Mouse (Mus musculus) forebrain, embryonic 11.5 days (tissue): ENCODE results near the gene Tmem14c. TPM values are rescaled to one million over a fixed set of nuclear protein-coding genes. Genes with fewer than 3 reads are reported as not detected.

Experiments
- ATAC-seq: fragments of 200-750 bp; cut with Nextera tagmentation; replicated peaks from 2 replicates; pipeline ENCODE4 v1.8.0; 2017; ENCODE audit warnings: moderate TSS enrichment; ENCODE audit not compliant: low FRiP score
- DNase-seq: peaks from one replicate; pipeline ENCODE4 v3.0.0-alpha.2; 2017; ENCODE audit warnings: low spot score
- H3K27ac ChIP-seq: fragments of 300-500 bp; sonication (generic); 2 replicates; pipeline ENCODE4 v1.5.1; 2014; ENCODE audit warnings: low read depth, low read length
- H3K27me3 ChIP-seq: fragments of 300-500 bp; sonication (generic); 2 replicates; pipeline ENCODE4 v1.6.1; 2014; ENCODE audit warnings: mild to moderate bottlenecking, low read length, mixed read lengths; ENCODE audit not compliant: control insufficient read depth, insufficient read depth
- H3K36me3 ChIP-seq: fragments of 300-500 bp; sonication (generic); 2 replicates; pipeline ENCODE4 v1.6.1; 2014; ENCODE audit warnings: mild to moderate bottlenecking, low read length, moderate library complexity, mixed read lengths; ENCODE audit not compliant: control insufficient read depth, insufficient read depth
- H3K4me1 ChIP-seq: fragments of 300-500 bp; sonication (generic); replicated peaks from 2 replicates; pipeline ENCODE4 v1.6.1; 2014; ENCODE audit warnings: low read length, mixed read lengths; ENCODE audit not compliant: control insufficient read depth, insufficient read depth
- H3K4me2 ChIP-seq: fragments of 300-500 bp; sonication (generic); 2 replicates; pipeline ENCODE4 v1.6.1; 2014; ENCODE audit warnings: low read depth, mild to moderate bottlenecking, low read length, moderate library complexity, mixed read lengths; ENCODE audit not compliant: severe bottlenecking
- H3K4me3 ChIP-seq: fragments of 300-500 bp; sonication (generic); 2 replicates; pipeline ENCODE4 v1.5.1; 2014; ENCODE audit warnings: low read depth, low read length
- H3K9ac ChIP-seq: fragments of 300-500 bp; sonication (generic); 2 replicates; pipeline ENCODE4 v1.6.1; 2014; ENCODE audit warnings: low read length
- H3K9me3 ChIP-seq: fragments of 300-500 bp; sonication (generic); 2 replicates; pipeline ENCODE4 v1.6.1; 2016; ENCODE audit warnings: low read length, mixed read lengths; ENCODE audit not compliant: control insufficient read depth
- WGBS: fragments of 180-500 bp; shearing (Covaris S2); extraction: QIAGEN DNeasy Blood & Tissue Kit; methylation state at CpG from one replicate; pipeline ENCODE4 v1.1.7; 2014; 5-methylcytosine and 5-hydroxymethylcytosine counted together
- polyA plus RNA-seq: library from polyadenylated mRNA; unstranded; fragments of >200 nt; fragmentation: Nextera tagmentation; extraction: Ambion mirVana; gene quantifications from 2 replicates; pipeline ENCODE4 v1.2.1, GENCODE M21; 2014

Tmem14c gene
- polyA plus RNA-seq, 1 experiment from 2014 or later: 168 TPM

GRCm38 (mm10) chr13:41000140-41000925, 15.8 kb upstream of the Tmem14c start:
- ATAC-seq (peak; percentile 31), DNase-seq (peak; percentile 64)
- 1% methylated on average over 25 of the region's 25 CpGs for WGBS
- H3K36me3 ChIP-seq: no peaks in the 10 kb centered on the region; the same call in 1 of the 2 replicates
- peak overlapping the region; percentile 96 for H3K27ac ChIP-seq
- no peaks in the 10 kb centered on the region for H3K27me3 ChIP-seq
- H3K9me3 ChIP-seq: no peaks in the 10 kb centered on the region
- peaks cover 6% of the 10 kb centered on the region for H3K4me1 ChIP-seq
- peak overlapping the region; percentile 71 for H3K9ac ChIP-seq
- H3K4me3 ChIP-seq: peak overlapping the region; percentile 93
- H3K4me2 ChIP-seq: peak overlapping the region; percentile 84

- no peaks in the 10 kb centered on the region for H3K27me3 ChIP-seq
- H3K27ac ChIP-seq: peak within 1 kb of the TSS; percentile 96
- peak; percentile 94 for DNase-seq
- no peaks in the 10 kb centered on the region for H3K9me3 ChIP-seq
- under 1% methylated on average over 58 of the region's 58 CpGs for WGBS
- no peaks in the 10 kb centered on the region; the same call in 1 of the 2 replicates for H3K36me3 ChIP-seq
- H3K9ac ChIP-seq: peak within 1 kb of the TSS; percentile 81
- peak within 1 kb of the TSS; percentile 93 for H3K4me3 ChIP-seq
- H3K4me2 ChIP-seq: peak within 1 kb of the TSS; percentile 84
- peaks cover 6% of the 10 kb centered on the region for H3K4me1 ChIP-seq
- peak; percentile 96 for ATAC-seq
Observed at GRCm38 (mm10) chr13:41000926-41001639, 15.0 kb upstream of the Tmem14c start, which contains the start of gene Pak1ip1. Pak1ip1 (plus strand) TSS chr13:41001023.

GRCm38 (mm10) chr13:41002001-41002400, 14.1 kb upstream of the Tmem14c start:
- peak overlapping the region; percentile 33; the same call in 1 of the 2 replicates for H3K4me2 ChIP-seq
- H3K4me3 ChIP-seq: peak overlapping the region; percentile 93
- H3K27me3 ChIP-seq: no peaks in the 10 kb centered on the region
- H3K36me3 ChIP-seq: no peaks in the 10 kb centered on the region; the same call in 1 of the 2 replicates
- H3K9me3 ChIP-seq: no peaks in the 10 kb centered on the region
- no peak for ATAC-seq
- no peak for DNase-seq
- H3K9ac ChIP-seq: no peak overlapping the region
- H3K27ac ChIP-seq: no peak overlapping the region
- WGBS: 78% methylated on average over 5 of the region's 5 CpGs
- H3K4me1 ChIP-seq: peaks cover 6% of the 10 kb centered on the region

GRCm38 (mm10) chr13:41006244-41006643, 9.8 kb upstream of the Tmem14c start:
- no peak overlapping the region for H3K4me3 ChIP-seq
- DNase-seq: no peak
- H3K36me3 ChIP-seq: peaks cover 3% of the 10 kb centered on the region
- H3K4me2 ChIP-seq: no peak overlapping the region
- 96% methylated on average over 4 of the region's 4 CpGs for WGBS
- H3K9ac ChIP-seq: no peak overlapping the region
- H3K9me3 ChIP-seq: no peaks in the 10 kb centered on the region
- no peaks in the 10 kb centered on the region for H3K27me3 ChIP-seq
- no peak overlapping the region for H3K27ac ChIP-seq
- no peak for ATAC-seq
- H3K4me1 ChIP-seq: peaks cover 6% of the 10 kb centered on the region

- 92% methylated on average over 10 of the region's 10 CpGs for WGBS
- peaks cover 6% of the 10 kb centered on the region for H3K36me3 ChIP-seq
- H3K9ac ChIP-seq: no peak overlapping the region
- H3K4me2 ChIP-seq: no peak overlapping the region
- no peaks in the 10 kb centered on the region for H3K9me3 ChIP-seq
- DNase-seq (no peak), ATAC-seq (no peak)
- no peaks in the 10 kb centered on the region for H3K27me3 ChIP-seq
- no peaks in the 10 kb centered on the region for H3K4me1 ChIP-seq
- H3K4me3 ChIP-seq: no peak overlapping the region
- no peak overlapping the region for H3K27ac ChIP-seq
Observed at GRCm38 (mm10) chr13:41008271-41008670, 7.8 kb upstream of the Tmem14c start.

GRCm38 (mm10) chr13:41008946-41009345, 7.1 kb upstream of the Tmem14c start:
- Histone ChIP-seq H3K4me2 (no peak overlapping the region), H3K4me1 (no peaks in the 10 kb centered on the region), H3K36me3 (peaks cover 6% of the 10 kb centered on the region), H3K27ac (no peak overlapping the region), H3K9me3 (no peaks in the 10 kb centered on the region), H3K9ac (no peak overlapping the region), H3K4me3 (no peak overlapping the region), H3K27me3 (no peaks in the 10 kb centered on the region)
- ATAC-seq: no peak
- WGBS: 86% methylated on average over 8 of the region's 8 CpGs
- DNase-seq: no peak

GRCm38 (mm10) chr13:41016797-41017405, 809 bp downstream of the Tmem14c start:
- no peak; the same call in 1 of the 2 replicates for ATAC-seq
- H3K9me3 ChIP-seq: no peaks in the 10 kb centered on the region
- H3K4me2 ChIP-seq: peak overlapping the region; percentile 81
- DNase-seq: no peak
- WGBS: 35% methylated on average over 12 of the region's 12 CpGs
- H3K27ac ChIP-seq: peak overlapping the region; percentile 59; the same call in 1 of the 2 replicates
- peaks cover 5% of the 10 kb centered on the region; the same call in 1 of the 2 replicates for H3K4me1 ChIP-seq
- H3K36me3 ChIP-seq: peaks cover 4% of the 10 kb centered on the region; the same call in 1 of the 2 replicates
- peak overlapping the region; percentile 63 for H3K4me3 ChIP-seq
- no peaks in the 10 kb centered on the region for H3K27me3 ChIP-seq
- H3K9ac ChIP-seq: peak overlapping the region; percentile 81

GRCm38 (mm10) chr13:41017832-41018231, 1.7 kb downstream of the Tmem14c start:
- DNase-seq (no peak), ATAC-seq (no peak)
- Histone ChIP-seq H3K9ac (no peak overlapping the region), H3K4me1 (peaks cover 5% of the 10 kb centered on the region; the same call in 1 of the 2 replicates), H3K27me3 (no peaks in the 10 kb centered on the region), H3K4me2 (no peak overlapping the region), H3K27ac (no peak overlapping the region), H3K4me3 (peak overlapping the region; percentile 63; the same call in 1 of the 2 replicates), H3K36me3 (no peaks in the 10 kb centered on the region; the same call in 1 of the 2 replicates), H3K9me3 (no peaks in the 10 kb centered on the region)
- 92% methylated on average over 4 of the region's 4 CpGs for WGBS
